Mouse (Mus musculus): ENCODE data around the gene Cdc6.

Cdc6 gene

DNA sequence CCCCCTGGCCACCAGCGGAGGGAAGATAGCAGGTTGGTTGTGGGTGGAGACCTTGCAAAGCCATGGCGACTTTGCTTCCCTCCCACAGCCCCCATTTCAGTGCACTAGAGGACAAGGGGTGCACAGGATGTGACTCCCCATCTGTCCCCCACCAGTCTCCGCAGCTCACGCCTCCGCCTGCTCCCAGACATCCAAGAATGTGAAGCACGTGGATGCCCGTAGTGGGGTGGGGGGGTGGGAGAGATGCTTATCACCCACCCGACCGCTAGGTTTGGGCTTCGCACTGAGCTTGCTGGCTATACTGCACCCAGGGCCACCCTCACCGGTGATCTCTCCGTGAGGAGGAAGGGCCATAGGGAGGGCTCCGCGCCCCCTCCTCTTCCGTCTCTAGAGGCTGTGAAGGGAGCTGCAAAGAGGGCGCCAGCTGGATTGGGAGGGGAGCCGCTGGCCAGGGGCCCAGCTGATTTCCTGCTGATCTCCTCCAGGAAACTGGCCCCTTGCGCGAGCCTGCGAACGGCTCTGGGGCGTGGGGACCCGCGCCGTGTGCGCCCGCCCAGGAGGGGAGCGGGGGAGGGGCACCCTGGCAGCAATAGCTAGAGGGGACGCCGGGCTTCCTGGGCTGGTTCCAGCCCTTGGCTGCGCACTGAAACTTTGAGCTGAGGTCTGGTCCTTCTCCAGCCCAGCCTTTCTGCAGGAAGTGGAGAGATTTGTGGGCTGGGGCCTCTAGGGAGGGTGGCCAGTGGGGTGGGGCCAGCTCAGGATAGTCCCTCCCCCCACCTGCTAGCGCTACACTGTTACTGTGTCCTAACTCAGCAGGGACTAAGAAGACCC, 55.8 kb downstream of the Cdc6 start:
- DNase-seq = peak in 1 of 2 experiments; percentile 15

DNA sequence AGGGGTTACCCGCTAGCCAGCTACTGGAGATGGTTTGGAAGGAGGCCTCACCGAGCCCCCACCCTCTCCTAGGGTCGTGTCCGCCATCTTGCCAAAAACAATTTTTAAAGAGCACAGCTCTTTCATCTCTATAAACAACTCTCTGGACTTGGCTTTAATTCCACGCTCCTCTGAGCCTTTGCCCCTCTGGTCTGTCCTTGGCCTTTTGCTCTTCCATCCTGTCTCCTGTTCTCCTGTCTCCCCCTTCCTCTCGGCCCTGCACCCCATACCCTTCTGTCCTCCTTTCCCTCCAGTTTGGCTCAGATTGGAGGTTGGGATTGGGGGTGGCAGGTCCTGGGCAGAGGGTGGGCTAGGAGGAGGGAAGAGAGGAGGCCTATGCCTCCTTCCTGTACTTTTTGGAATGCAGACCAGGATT, 56.6 kb downstream of the Cdc6 start:
- DNase-seq = no peak

DNA sequence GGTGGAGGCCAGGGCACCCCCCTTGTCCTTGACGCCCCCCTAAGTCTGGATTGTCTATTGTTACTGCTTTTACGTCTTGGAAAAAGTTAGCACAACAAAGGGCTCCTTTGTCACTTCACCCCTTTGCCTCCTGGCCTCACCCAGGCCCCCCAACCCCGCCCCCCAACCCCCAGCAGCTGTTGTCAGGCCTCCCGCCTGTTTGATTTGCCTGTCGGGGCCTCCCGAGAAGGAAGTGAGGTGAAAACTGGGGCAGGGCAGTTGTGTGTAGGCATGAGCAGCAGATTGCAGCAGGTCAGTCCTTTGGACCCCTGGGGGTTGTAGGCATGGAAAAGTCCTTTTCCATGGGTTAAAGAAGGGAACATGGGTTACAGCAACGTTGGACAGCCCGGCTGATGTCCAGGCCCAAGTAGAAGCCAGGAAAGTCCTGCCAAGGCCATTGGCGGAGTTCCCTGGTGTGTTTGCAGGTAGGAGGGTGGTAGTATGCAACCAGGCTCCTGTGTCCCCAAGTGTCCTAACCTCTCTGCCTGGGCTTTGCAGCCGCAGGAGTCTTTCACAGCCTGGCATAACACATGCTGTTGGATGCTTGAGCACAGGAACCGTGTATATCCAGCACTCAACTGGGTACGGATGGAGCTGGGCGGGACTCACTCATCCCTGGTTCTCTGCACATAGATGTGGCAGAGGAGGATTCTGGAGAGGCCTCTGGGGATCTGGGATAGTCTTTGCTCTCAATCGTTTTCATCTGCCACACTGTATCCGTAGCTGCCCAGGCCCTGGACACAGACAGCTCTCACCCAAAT, 57.2 kb downstream of the Cdc6 start:
- peak; percentile 61 to 62 for DNase-seq

DNA sequence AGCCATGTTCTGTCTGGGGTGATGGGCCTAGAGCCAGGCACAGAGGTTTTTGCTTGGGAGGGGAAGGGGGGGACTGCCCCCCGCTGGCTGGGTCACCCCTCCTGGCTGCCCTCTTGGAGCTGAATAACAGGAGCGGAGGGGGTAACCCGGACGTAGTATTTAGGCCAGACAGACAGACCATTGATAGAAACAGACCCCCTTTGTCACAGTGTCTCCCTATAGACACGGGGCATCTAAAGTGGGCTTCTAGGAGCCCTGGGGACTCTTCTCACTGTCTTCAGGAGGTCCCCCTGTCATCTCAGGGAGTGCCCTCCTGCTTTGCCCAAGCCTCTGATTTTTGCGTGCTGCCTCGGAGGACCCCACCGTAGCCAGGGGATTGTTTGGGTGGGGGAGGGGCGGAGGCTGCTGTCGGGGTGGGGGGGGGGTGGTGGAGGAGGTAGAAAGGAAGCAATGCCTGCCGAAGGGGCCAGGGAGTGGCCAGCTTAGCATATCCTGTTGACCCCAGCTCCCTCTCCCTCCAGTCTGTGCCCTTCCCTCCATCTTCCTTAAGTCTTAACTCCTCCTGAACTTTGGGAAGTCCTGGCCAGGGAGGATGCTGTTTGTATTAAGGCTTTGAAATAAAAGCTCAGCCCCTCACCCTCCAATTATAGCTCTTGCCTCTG, 57.9 kb downstream of the Cdc6 start:
- DNase-seq = no peak

DNA sequence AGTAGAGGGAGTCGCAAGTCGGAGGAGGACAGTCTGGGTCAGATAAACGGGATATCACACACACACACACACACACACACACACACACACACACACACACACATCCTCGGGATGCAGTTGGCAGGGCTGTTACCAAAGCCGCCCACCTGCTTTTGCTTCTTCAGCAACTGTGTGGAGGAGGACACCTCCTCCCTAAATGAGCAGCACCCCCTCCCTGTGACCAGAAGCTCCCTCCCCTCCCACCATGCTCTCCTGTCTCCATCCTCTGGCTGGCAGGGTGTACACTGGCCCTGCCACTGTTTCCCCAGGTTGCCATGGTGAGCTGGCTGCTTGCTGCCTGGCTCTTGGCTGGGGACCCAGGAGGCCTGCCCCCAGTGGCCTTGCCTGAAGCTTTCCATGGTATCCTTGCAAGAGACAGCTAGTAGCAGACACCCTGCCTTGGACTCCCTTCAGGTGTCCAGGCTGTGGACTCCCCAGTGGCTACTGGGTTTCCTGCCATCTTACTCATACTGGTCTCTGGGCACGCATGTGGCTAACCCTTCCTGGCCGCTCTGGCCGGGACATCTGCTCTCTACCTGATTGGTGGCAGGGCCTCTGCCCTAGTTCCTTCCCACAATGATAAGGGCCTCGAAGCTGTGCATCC, 59.0 kb downstream of the Cdc6 start:
- DNase-seq = peak; percentile 73 to 77

DNA sequence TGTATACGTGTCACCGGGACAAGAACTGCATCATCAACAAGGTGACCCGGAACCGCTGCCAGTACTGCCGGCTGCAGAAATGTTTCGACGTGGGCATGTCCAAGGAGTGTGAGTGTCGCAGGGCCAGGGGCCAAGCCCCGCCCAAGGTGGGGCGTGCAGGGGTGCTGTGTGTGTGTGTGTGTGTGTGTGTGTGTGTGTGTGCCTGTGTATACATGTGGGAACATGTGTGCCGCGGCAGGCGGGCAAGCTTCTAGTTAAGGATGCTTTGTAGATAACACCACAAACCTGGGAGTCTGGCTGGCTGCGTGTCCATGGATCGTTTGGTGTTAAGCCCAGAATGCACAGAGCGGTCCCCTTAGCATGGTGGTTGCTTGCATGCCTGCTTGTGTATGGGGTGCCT, 60.5 kb downstream of the Cdc6 start:
- no peak for DNase-seq

DNA sequence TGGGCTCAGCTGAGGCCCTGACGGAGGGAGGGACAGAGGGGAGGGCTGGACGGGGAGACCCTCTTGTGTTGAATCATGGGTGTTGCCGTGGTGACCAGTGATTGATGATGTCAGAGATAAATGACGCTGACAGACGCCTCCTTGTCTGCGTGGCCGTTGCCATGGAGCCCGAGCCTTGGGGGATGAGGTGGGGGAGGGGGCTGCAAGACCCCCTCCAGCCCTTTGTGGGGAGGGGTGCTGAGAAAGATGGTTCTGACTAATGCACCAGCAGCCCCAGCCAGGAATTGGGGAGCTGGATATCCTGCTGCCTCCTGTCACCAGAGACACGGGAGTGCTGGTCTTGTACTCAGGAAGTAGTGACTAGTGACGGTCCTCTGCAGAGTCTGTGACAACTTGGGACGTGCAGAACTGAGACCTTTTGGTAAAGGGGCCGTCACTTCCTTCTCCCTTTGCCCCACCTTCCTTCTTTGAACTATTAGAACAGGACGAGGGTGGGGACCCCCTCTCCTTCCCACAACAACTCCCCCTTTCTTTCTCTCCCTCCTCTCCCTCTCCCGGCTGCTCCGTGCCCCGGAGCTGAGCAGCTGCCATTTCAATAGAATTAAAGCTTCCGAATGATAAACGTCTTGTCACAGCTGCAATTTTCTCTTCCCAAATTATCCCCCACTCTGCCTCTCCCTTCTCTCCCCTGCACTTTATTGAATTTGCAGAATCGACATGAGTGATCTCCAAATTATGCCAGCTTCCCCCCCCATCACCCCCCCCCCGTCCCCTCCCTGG, 61.3 kb downstream of the Cdc6 start:
- no peak for DNase-seq

DNA sequence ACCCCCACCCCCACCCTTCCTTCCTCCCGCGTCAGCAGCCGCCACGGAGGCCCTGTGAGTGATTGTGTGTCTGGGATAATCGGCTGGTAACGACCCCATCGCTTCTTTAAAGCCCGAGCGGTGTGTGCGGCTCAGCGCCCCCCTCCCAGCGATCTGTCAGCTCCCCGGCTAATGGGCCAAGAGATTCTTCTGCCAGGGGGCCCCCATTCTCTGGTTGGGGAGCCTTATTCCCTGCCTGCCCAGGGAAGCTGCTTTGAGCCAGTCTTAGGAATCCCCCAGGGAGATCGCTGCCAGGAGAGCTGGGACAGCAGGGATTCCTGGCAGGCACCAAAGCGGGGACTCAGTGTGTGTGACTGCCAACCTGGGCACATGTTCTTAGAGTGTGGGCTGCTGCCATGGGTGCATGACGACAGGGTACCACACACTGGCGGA, 61.9 kb downstream of the Cdc6 start:
- DNase-seq = no peak

DNA sequence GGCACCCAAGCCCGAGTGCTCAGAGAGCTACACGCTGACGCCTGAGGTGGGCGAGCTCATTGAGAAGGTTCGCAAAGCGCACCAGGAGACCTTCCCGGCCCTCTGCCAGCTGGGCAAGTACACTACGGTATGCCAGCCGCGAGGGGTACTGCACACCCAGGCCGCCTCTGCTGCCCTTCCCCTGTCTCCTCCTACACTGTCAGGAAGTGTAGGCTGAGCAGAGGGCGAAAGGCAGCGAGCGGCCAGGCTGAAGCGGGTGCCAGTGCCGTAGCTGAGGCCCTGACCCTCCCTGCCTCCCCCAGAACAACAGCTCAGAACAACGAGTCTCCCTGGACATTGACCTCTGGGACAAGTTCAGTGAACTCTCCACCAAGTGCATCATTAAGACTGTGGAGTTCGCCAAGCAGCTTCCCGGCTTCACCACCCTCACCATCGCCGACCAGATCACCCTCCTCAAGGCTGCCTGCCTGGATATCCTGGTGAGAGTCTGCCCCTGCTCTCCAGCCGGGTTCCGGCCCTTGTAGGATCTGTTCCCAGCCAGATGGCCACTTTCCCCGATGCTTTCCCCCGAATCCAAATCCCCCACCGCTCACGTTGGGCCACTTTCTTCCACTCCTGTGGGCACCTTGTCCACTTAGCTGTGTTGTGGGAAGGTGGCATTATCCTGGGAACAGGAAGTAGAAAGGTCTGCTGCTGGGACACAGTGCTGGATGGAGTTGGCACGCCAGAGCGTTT, 62.8 kb downstream of the Cdc6 start:
- DNase-seq = peak in 1 of 2 experiments; percentile 15

DNA sequence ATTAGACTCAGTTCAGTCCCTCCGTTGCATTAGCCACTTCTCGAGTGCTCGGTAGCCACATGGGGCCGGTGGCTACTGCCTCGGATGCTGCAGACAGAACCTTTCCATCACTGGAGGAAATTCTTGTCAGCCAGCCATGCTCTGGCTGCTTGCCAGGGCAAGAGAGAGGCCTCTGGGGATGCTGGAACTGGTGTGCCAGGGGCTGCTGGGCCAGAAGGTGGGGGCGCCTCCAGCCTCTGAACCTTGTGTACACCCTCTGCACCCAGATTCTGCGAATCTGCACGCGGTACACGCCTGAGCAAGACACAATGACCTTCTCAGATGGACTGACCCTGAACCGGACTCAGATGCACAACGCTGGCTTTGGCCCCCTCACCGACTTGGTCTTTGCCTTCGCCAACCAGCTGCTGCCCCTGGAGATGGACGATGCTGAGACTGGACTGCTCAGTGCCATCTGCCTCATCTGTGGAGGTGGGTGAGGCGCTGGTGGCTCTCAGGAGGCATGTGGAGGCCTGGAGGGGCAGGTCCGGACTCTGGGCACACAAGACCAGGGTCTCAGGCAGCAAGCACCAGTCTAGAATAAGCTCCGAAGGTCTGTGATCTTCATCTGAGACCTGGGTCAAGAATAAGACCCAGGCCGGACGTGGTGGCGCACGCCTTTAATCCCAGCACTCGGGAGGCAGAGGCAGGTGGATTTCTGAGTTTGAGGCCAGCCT, 63.9 kb downstream of the Cdc6 start:
- peak; percentile 72 to 77 for DNase-seq

DNA sequence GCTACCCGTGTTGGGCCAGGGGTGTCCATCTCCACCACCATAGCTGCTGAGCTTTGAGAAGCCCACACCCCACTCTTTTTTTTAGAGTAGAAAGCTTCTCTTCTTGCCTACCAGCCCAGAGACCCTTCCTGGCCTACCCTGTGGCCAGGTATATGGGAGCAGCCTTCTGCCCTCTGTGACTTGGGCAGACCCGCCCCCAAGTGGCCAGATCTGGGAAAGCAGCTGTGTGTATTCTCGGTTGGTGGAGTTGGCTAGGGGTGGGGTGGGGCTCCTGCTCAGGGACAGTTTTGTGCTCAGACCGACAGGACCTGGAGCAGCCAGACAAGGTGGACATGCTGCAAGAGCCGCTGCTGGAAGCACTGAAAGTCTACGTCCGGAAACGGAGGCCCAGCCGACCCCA, 64.6 kb downstream of the Cdc6 start:
- DNase-seq = peak; percentile 92 to 94

DNA sequence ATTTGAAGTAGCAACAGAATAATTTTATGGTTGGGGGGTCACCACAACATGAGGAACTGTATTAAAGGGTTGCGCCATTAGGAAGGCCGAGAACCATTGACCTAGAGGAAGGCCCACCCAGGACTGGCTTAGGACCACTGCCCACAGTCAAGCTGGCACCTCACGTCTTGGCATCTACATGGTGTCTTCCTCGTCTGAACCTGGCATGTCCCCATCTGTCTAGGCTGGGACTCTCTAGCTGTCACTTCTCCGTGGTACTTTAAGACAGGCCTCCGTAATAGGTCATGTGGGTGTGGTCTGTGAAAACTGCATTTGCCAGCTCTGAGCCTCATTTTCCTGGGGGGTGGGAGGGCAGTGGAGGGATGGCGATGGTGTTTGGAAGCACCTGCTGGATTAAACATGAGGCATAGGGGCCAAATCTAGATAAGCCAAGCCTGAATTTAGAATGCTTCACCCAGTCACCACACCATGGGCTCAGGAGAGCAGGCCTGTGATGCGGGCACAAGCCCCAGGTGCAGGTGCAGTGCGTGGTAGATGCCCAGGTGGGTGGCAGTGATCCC, 65.3 kb downstream of the Cdc6 start:
- DNase-seq = no peak

All from cerebellum, postnatal 36 days (tissue).